Mouse (Mus musculus): Measurements from ENCODE around the gene Nelfa. TPM values are rescaled to one million over a fixed set of nuclear protein-coding genes. Genes with fewer than 3 reads are reported as not detected.

Nelfa gene
- polyA plus RNA-seq, 1 experiment = 30.8 TPM

DNA sequence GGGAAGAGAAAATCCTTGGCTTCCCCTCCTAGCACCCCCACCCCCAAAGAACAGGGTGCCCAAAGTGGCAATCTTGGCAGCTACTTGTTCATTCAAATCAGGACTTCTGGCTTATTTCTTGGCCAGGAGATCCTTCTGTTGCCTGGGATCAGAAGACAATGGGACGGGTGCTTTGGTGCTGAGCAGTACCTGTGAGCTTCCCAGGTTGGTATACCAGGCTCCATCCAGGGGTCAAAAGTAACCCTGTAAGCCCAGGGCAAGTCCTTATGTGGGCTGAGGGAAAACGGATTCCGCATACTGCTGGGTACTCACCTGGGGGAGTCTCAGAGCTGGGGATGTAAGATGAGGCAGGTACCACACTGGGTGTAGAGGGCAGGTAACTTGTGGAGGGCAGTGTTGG is 36.1 kb downstream of the Nelfa start:
- TF ChIP-seq CTCF (IDR thresholded peaks at IDR 0.05; ENCODE audit: extremely low read depth, insufficient read length, insufficient replicate concordance, low read depth, low read length) = no peak
- TF ChIP-seq POLR2A (IDR thresholded peaks at IDR 0.05; ENCODE audit: low read depth, low read length) = no peak
- Histone ChIP-seq H3K27me3 (ENCODE audit: control insufficient read depth, insufficient read depth, low read length) (no peaks in the 10 kb centered on the region), H3K27ac (ENCODE audit: insufficient read depth, low read depth, low read length) (no peak overlapping the region), H3K36me3 (ENCODE audit: control insufficient read depth, insufficient read depth, low read length) (peaks cover 67% of the 10 kb centered on the region), H3K4me1 (ENCODE audit: control insufficient read depth, insufficient read depth, insufficient read length, low read length) (no peaks in the 10 kb centered on the region), H3K4me3 (ENCODE audit: low read depth, low read length) (no peak overlapping the region)
- 92% methylated on average over 3 of the region's 3 CpGs for WGBS

DNA sequence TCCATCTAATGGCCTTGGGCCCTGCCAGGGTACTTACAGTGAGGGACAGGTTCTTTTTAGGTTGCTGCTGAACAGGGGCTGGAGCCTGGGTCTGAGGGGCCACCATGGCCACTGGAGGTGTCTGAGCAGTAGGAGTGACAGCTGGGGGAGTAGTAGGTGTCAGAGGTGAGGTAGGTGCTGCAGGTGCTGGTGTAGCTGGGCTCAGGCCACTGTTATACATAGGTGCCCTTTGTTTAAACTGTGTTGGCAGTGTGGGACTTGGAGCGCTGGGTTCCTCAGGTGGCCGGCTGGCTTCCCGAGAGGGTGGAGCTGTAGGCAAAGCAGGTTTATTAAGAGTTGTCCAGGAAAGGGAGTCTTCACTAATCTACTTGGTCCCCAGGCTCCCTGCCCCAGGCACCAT is 37.0 kb downstream of the Nelfa start:
- H3K27ac ChIP-seq (ENCODE audit: insufficient read depth, low read depth, low read length) = no peak overlapping the region
- no peaks in the 10 kb centered on the region for H3K27me3 ChIP-seq (ENCODE audit: control insufficient read depth, insufficient read depth, low read length)
- no peak overlapping the region for H3K4me3 ChIP-seq (ENCODE audit: low read depth, low read length)
- TF ChIP-seq CTCF (IDR thresholded peaks at IDR 0.05; ENCODE audit: extremely low read depth, insufficient read length, insufficient replicate concordance, low read depth, low read length) (no peak), POLR2A (IDR thresholded peaks at IDR 0.05; ENCODE audit: low read depth, low read length) (no peak)
- WGBS = 66% methylated on average over 3 of the region's 3 CpGs
- no peaks in the 10 kb centered on the region for H3K4me1 ChIP-seq (ENCODE audit: control insufficient read depth, insufficient read depth, insufficient read length, low read length)
- H3K36me3 ChIP-seq (ENCODE audit: control insufficient read depth, insufficient read depth, low read length) = peaks cover 72% of the 10 kb centered on the region

DNA sequence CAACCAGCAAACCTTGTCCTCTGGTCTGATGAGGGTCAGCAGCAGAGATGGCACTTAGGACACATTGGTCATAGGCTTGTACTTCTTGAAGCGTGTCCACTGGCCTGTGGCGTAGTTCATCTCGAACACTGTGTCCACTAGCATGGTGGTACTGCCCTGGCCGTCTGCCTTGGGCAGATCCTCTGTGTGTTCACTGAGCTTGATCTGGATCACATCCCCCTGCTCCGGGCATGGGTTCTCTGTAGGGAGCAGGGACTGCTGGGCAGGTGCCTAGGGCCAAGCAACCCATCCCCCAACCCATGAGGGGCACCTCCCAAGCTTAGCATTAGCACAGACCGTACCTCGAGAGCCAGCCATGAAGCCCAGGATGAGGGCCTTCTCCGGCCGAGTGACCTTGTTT is 37.5 kb downstream of the Nelfa start:
- no peak overlapping the region for H3K27ac ChIP-seq (ENCODE audit: insufficient read depth, low read depth, low read length)
- no peaks in the 10 kb centered on the region for H3K4me1 ChIP-seq (ENCODE audit: control insufficient read depth, insufficient read depth, insufficient read length, low read length)
- no peak overlapping the region for H3K4me3 ChIP-seq (ENCODE audit: low read depth, low read length)
- TF ChIP-seq CTCF (IDR thresholded peaks at IDR 0.05; ENCODE audit: extremely low read depth, insufficient read length, insufficient replicate concordance, low read depth, low read length) = no peak
- no peak for TF ChIP-seq POLR2A (IDR thresholded peaks at IDR 0.05; ENCODE audit: low read depth, low read length)
- H3K27me3 ChIP-seq (ENCODE audit: control insufficient read depth, insufficient read depth, low read length) = no peaks in the 10 kb centered on the region
- H3K36me3 ChIP-seq (ENCODE audit: control insufficient read depth, insufficient read depth, low read length) = peaks cover 74% of the 10 kb centered on the region
- 91% methylated on average over 9 of the region's 9 CpGs for WGBS

DNA sequence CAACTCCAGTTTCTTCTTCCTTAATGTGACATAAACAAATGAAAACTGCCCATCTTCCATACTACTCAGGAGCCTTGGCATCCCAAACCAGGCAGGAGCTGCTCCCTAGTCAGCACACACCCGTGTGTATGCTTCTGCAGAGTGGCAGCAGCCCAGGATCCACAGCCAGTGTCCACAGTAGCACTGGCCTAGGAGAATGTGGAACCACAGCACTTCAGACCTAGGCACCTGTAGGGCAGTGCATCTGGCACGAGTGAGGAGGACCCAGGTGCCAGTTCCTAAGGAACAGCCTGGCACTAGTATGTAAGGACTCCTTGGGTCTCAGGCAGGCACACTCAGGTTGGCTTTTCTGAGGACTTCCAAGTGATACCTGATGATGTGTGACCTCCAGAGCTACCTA is 39.1 kb downstream of the Nelfa start:
- Histone ChIP-seq H3K4me1 (ENCODE audit: control insufficient read depth, insufficient read depth, insufficient read length, low read length) (no peaks in the 10 kb centered on the region), H3K27ac (ENCODE audit: insufficient read depth, low read depth, low read length) (no peak overlapping the region), H3K36me3 (ENCODE audit: control insufficient read depth, insufficient read depth, low read length) (peaks cover 79% of the 10 kb centered on the region), H3K27me3 (ENCODE audit: control insufficient read depth, insufficient read depth, low read length) (no peaks in the 10 kb centered on the region), H3K4me3 (ENCODE audit: low read depth, low read length) (no peak overlapping the region)
- WGBS = 72% methylated on average over 2 of the region's 2 CpGs
- TF ChIP-seq CTCF (IDR thresholded peaks at IDR 0.05; ENCODE audit: extremely low read depth, insufficient read length, insufficient replicate concordance, low read depth, low read length) (no peak), POLR2A (IDR thresholded peaks at IDR 0.05; ENCODE audit: low read depth, low read length) (no peak)

DNA sequence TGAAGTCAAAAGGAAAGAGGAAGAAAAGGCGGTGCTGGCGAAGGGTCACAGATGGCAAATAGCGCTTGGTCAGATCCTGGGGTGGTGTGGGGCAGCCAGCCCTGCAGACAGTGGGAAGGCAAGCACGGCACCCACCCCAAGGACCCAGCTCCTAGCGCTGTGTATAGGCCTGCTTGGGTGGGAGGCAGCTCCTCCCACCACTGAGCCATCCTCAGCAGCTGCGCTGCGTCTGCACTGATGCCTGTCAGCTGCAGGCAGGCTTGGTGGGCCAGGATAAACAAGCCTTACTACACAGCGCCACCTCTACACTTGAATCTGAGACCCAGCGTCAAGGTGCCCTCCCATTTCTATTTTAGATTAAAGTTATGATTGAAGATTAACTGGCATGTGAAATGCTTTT is 41.1 kb downstream of the Nelfa start:
- Histone ChIP-seq H3K4me1 (ENCODE audit: control insufficient read depth, insufficient read depth, insufficient read length, low read length) (no peaks in the 10 kb centered on the region), H3K4me3 (ENCODE audit: low read depth, low read length) (no peak overlapping the region), H3K27me3 (ENCODE audit: control insufficient read depth, insufficient read depth, low read length) (no peaks in the 10 kb centered on the region), H3K36me3 (ENCODE audit: control insufficient read depth, insufficient read depth, low read length) (peaks cover 65% of the 10 kb centered on the region), H3K27ac (ENCODE audit: insufficient read depth, low read depth, low read length) (no peak overlapping the region)
- TF ChIP-seq CTCF (IDR thresholded peaks at IDR 0.05; ENCODE audit: extremely low read depth, insufficient read length, insufficient replicate concordance, low read depth, low read length) = no peak
- TF ChIP-seq POLR2A (IDR thresholded peaks at IDR 0.05; ENCODE audit: low read depth, low read length) = no peak
- 90% methylated on average over 9 of the region's 9 CpGs for WGBS

DNA sequence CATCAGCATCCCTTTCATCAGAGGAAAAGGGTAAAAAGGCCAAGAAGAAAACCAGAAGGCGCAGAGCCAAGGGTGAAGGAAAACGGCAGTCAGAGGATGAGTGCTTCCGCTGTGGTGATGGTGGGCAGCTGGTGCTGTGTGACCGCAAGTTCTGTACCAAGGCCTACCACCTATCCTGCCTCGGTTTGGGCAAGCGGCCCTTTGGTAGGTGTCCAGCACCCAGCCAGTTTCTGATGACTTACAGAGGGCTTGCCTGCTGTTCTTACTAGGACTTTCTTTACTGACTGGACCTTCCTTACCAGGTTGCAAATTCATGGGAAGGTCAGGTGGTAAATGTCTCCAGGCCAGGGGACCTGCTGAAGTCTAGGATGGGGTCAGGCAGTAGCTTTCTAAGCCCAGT is 42.8 kb downstream of the Nelfa start:
- Histone ChIP-seq H3K27me3 (ENCODE audit: control insufficient read depth, insufficient read depth, low read length) (no peaks in the 10 kb centered on the region), H3K36me3 (ENCODE audit: control insufficient read depth, insufficient read depth, low read length) (peaks cover 53% of the 10 kb centered on the region), H3K27ac (ENCODE audit: insufficient read depth, low read depth, low read length) (no peak overlapping the region), H3K4me3 (ENCODE audit: low read depth, low read length) (no peak overlapping the region), H3K4me1 (ENCODE audit: control insufficient read depth, insufficient read depth, insufficient read length, low read length) (no peaks in the 10 kb centered on the region)
- 91% methylated on average over 6 of the region's 6 CpGs for WGBS
- TF ChIP-seq POLR2A (IDR thresholded peaks at IDR 0.05; ENCODE audit: low read depth, low read length) = no peak

DNA sequence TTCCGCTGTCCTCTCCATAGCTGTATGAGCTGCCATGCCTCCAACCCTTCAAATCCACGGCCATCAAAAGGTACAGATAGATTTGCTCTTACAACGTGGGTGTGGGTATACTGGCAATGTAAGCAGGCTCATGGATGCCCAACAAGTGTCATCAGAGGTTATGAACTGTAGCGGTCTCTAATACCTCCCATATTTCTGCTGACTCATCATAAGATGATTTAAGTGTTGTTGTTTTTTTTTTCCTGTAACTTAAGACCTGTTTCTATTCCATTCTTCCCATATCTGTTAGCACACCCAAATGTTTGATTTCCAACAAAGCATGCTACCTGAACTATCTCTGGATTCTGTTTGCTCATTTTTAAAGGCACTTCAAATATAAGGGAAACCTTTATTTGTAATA is 55.1 kb downstream of the Nelfa start:
- Histone ChIP-seq H3K4me1 (ENCODE audit: control insufficient read depth, insufficient read depth, insufficient read length, low read length) (no peaks in the 10 kb centered on the region), H3K27ac (ENCODE audit: insufficient read depth, low read depth, low read length) (no peak overlapping the region), H3K27me3 (ENCODE audit: control insufficient read depth, insufficient read depth, low read length) (no peaks in the 10 kb centered on the region), H3K36me3 (ENCODE audit: control insufficient read depth, insufficient read depth, low read length) (peaks cover 55% of the 10 kb centered on the region), H3K4me3 (ENCODE audit: low read depth, low read length) (no peak overlapping the region)
- TF ChIP-seq CTCF (IDR thresholded peaks at IDR 0.05; ENCODE audit: extremely low read depth, insufficient read length, insufficient replicate concordance, low read depth, low read length) (no peak), POLR2A (IDR thresholded peaks at IDR 0.05; ENCODE audit: low read depth, low read length) (no peak)
- 96% methylated on average over 4 of the region's 4 CpGs for WGBS

DNA sequence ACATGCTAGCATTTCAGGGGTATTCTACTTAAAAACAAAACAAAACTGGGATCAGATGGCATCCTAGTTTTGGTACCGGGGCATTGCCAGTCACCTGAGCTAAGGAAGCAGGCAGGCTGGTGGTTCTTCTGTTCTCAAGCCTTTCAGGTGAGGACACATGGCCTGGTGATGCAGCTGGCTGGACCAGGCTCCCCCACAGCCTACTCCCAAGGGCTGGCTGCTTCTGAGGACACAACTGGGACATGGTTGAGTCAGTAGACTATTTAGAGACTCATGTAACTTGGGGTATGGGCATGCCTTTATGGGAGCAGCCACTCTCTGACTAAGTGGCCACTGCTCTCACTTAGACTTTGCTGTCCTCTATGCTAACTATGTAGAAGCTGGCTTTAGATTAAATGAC is 60.7 kb downstream of the Nelfa start:
- no peaks in the 10 kb centered on the region for H3K4me1 ChIP-seq (ENCODE audit: control insufficient read depth, insufficient read depth, insufficient read length, low read length)
- no peak overlapping the region for H3K27ac ChIP-seq (ENCODE audit: insufficient read depth, low read depth, low read length)
- H3K4me3 ChIP-seq (ENCODE audit: low read depth, low read length) = no peak overlapping the region
- TF ChIP-seq POLR2A (IDR thresholded peaks at IDR 0.05; ENCODE audit: low read depth, low read length) = no peak
- TF ChIP-seq CTCF (IDR thresholded peaks at IDR 0.05; ENCODE audit: extremely low read depth, insufficient read length, insufficient replicate concordance, low read depth, low read length) = no peak
- WGBS = 98% methylated on average over 1 of the region's 1 CpGs
- H3K27me3 ChIP-seq (ENCODE audit: control insufficient read depth, insufficient read depth, low read length) = no peaks in the 10 kb centered on the region
- H3K36me3 ChIP-seq (ENCODE audit: control insufficient read depth, insufficient read depth, low read length) = peaks cover 41% of the 10 kb centered on the region
